Mouse (Mus musculus): ENCODE results near the gene Mterf1a. TPM values are rescaled to one million over a fixed set of nuclear protein-coding genes. Genes with fewer than 3 reads are reported as not detected.
A peak's percentile ranks its signal among the peaks of the same experiment; 100 is the strongest.
"Not testable (repeated sequence)": the region's sequence is repeated elsewhere in the genome, so short reads cannot be mapped to it uniquely, and the experiment has no call there.

Mterf1a gene
- 6.9 and 9.4 TPM in 2 replicates for polyA plus RNA-seq (2016; fragmentation: Nextera tagmentation; extraction: Ambion mirVana)

- not testable (repeated sequence) for H3K36me3 ChIP-seq; H3K27ac ChIP-seq; H3K4me1 ChIP-seq; H3K27me3 ChIP-seq (ENCODE audit: low read depth, poor library complexity, severe bottlenecking); H3K9me3 ChIP-seq (replicated peaks); DNase-seq (ENCODE audit: low spot score)
- H3K4me3 ChIP-seq = peak within 1 kb of the TSS; percentile 53
- 2% methylated on average over 10 of the region's 47 CpGs for WGBS
Observed at GRCm38 (mm10) chr5:3893459-3894293, at the start of gene Mterf1a. Gene Mterf1a, minus strand, starts transcription at chr5:3893933.

DNA sequence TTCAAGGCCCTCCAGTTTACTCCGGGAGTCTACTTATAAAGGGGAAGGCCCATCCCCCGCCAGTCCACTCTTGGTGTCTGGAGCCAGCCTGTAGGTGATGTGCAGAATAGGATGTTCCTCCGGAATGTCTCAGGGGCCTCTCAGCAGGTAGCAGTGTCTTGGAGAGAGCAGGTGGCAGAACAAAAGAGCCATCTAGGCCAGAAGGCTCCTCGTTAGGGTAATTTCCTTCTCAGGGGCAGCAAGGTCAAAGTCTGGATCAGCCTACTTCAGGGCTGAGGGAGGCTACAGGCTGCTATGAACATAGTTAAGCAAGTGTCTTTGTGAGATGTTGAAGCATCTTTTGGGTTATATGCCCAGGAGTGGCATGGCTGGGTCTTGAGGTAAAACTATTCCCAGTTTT is 49.4 kb upstream of the Mterf1a start:
- H3K4me1 ChIP-seq; H3K9me3 ChIP-seq (replicated peaks); H3K27me3 ChIP-seq (ENCODE audit: low read depth, poor library complexity, severe bottlenecking); H3K4me3 ChIP-seq; DNase-seq (ENCODE audit: low spot score); H3K27ac ChIP-seq: not testable (repeated sequence)
- peaks cover 11% of the 10 kb centered on the region; the same call in 1 of the 2 replicates for H3K36me3 ChIP-seq
- WGBS = 69% methylated on average over 4 of the region's 4 CpGs

DNA sequence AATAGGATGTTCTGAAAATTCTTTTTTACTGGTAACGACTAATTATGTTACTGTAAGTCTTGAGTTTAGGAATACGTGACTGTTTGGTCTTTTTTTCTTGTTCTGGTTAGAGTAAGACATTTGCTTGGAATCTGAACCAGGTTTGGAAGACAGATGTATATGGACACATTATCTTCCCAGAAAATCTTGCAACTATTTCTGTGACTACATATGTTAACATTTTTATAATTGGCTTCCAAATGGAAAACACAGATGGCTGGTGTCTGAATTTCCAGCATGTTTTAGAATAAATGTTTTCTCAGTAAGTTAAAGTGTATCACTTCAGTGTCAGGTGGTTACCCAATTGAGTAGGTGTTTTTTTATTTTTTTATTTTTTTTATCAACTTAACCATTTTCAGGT is 47.5 kb upstream of the Mterf1a start:
- DNase-seq (ENCODE audit: low spot score) = no peak
- Histone ChIP-seq H3K9me3 (replicated peaks) (no peaks in the 10 kb centered on the region), H3K27ac (no peak overlapping the region), H3K4me3 (no peak overlapping the region), H3K36me3 (peaks cover 11% of the 10 kb centered on the region; the same call in 1 of the 2 replicates), H3K4me1 (no peaks in the 10 kb centered on the region), H3K27me3 (ENCODE audit: low read depth, poor library complexity, severe bottlenecking) (no peaks in the 10 kb centered on the region)
- WGBS = 96% methylated on average over 2 of the region's 2 CpGs

GRCm38 (mm10) chr5:3939335-3939734 is 45.6 kb upstream of the Mterf1a start:
- Histone ChIP-seq H3K27me3 (ENCODE audit: low read depth, poor library complexity, severe bottlenecking) (no peaks in the 10 kb centered on the region), H3K4me3 (no peak overlapping the region), H3K9me3 (replicated peaks) (no peaks in the 10 kb centered on the region), H3K36me3 (peaks cover 11% of the 10 kb centered on the region; the same call in 1 of the 2 replicates), H3K4me1 (no peaks in the 10 kb centered on the region), H3K27ac (no peak overlapping the region)
- no peak for DNase-seq (ENCODE audit: low spot score)
- WGBS = 96% methylated on average over 5 of the region's 5 CpGs

- no peak overlapping the region for H3K27ac ChIP-seq
- H3K4me1 ChIP-seq = no peaks in the 10 kb centered on the region
- no peaks in the 10 kb centered on the region for H3K27me3 ChIP-seq (ENCODE audit: low read depth, poor library complexity, severe bottlenecking)
- no peak for DNase-seq (ENCODE audit: low spot score)
- H3K4me3 ChIP-seq = no peak overlapping the region
- H3K36me3 ChIP-seq = peaks cover 14% of the 10 kb centered on the region; the same call in 1 of the 2 replicates
- WGBS = 89% methylated on average over 3 of the region's 3 CpGs
- no peaks in the 10 kb centered on the region for H3K9me3 ChIP-seq (replicated peaks)
Observed at GRCm38 (mm10) chr5:3938905-3939304, 45.2 kb upstream of the Mterf1a start.

- no peaks in the 10 kb centered on the region for H3K9me3 ChIP-seq (replicated peaks)
- no peak overlapping the region for H3K27ac ChIP-seq
- no peaks in the 10 kb centered on the region for H3K27me3 ChIP-seq (ENCODE audit: low read depth, poor library complexity, severe bottlenecking)
- 94% methylated on average over 8 of the region's 8 CpGs for WGBS
- H3K4me3 ChIP-seq = no peak overlapping the region
- peaks cover 14% of the 10 kb centered on the region; the same call in 1 of the 2 replicates for H3K36me3 ChIP-seq
- no peak for DNase-seq (ENCODE audit: low spot score)
- H3K4me1 ChIP-seq = peaks cover 2% of the 10 kb centered on the region
Observed at GRCm38 (mm10) chr5:3935778-3936554, 42.2 kb upstream of the Mterf1a start.

DNA sequence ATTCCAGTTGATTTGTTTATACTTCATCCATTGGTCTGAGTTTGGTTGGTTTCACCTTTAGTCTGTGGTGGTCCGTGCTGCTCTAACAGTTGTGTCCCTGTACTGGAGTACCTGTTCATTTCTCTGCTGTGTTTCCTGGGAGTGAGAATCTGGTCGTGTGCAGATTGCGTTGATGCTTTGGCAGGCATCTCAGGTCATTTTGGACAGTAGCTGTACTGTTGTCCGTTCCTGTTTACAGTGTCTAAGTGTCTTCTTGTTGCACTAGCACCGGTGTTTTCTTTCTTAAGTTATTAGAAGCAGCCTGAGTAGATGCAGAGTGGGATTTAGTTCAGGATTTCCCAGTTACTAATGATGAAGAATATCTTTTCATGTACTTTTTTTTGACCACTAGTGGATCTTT is 41.5 kb upstream of the Mterf1a start:
- no peak for DNase-seq (ENCODE audit: low spot score)
- no peaks in the 10 kb centered on the region for H3K9me3 ChIP-seq (replicated peaks)
- no peak overlapping the region for H3K27ac ChIP-seq
- H3K4me3 ChIP-seq = no peak overlapping the region
- H3K4me1 ChIP-seq = peaks cover 9% of the 10 kb centered on the region
- no peaks in the 10 kb centered on the region for H3K27me3 ChIP-seq (ENCODE audit: low read depth, poor library complexity, severe bottlenecking)
- H3K36me3 ChIP-seq = peaks cover 13% of the 10 kb centered on the region; the same call in 1 of the 2 replicates
- 91% methylated on average over 5 of the region's 5 CpGs for WGBS

- WGBS = 89% methylated on average over 3 of the region's 3 CpGs
- H3K4me1 ChIP-seq = peaks cover 25% of the 10 kb centered on the region
- H3K9me3 ChIP-seq (replicated peaks) = no peaks in the 10 kb centered on the region
- H3K27ac ChIP-seq = no peak overlapping the region
- H3K4me3 ChIP-seq = no peak overlapping the region
- H3K36me3 ChIP-seq = peaks cover 8% of the 10 kb centered on the region; the same call in 1 of the 2 replicates
- H3K27me3 ChIP-seq (ENCODE audit: low read depth, poor library complexity, severe bottlenecking) = no peaks in the 10 kb centered on the region
- no peak for DNase-seq (ENCODE audit: low spot score)
Observed at GRCm38 (mm10) chr5:3933551-3933950, 39.8 kb upstream of the Mterf1a start.

DNA sequence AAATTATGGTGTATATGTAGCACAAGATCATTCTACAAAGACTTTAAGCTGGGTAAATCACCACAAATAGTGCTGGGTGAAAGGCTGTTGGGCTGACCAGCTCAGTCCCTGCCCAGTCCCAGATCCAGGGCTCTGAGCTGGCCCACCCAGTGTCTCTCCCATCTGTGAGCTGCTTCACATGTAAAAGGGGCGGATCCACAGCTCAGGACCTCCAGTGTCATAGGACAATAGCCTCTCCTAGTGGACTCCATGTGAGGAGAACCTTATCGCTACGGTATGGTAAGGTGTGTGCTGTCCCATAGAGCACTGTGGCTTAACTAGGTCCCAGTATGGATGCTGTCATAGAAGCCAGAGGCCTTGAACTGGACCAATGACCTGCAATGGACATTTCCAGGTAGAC is 37.9 kb upstream of the Mterf1a start:
- no peak overlapping the region for H3K27ac ChIP-seq
- no peak overlapping the region for H3K4me3 ChIP-seq
- 91% methylated on average over 3 of the region's 3 CpGs for WGBS
- H3K36me3 ChIP-seq = peaks cover 8% of the 10 kb centered on the region; the same call in 1 of the 2 replicates
- DNase-seq (ENCODE audit: low spot score) = no peak
- H3K27me3 ChIP-seq (ENCODE audit: low read depth, poor library complexity, severe bottlenecking) = no peaks in the 10 kb centered on the region
- H3K4me1 ChIP-seq = peaks cover 33% of the 10 kb centered on the region
- H3K9me3 ChIP-seq (replicated peaks) = no peaks in the 10 kb centered on the region

- no peaks in the 10 kb centered on the region for H3K27me3 ChIP-seq (ENCODE audit: low read depth, poor library complexity, severe bottlenecking)
- H3K27ac ChIP-seq = no peak overlapping the region
- 69% methylated on average over 5 of the region's 5 CpGs for WGBS
- DNase-seq (ENCODE audit: low spot score) = no peak
- no peak overlapping the region for H3K4me3 ChIP-seq
- peaks cover 33% of the 10 kb centered on the region for H3K4me1 ChIP-seq
- peaks cover 8% of the 10 kb centered on the region; the same call in 1 of the 2 replicates for H3K36me3 ChIP-seq
- no peaks in the 10 kb centered on the region for H3K9me3 ChIP-seq (replicated peaks)
Observed at GRCm38 (mm10) chr5:3930760-3931159, 37.0 kb upstream of the Mterf1a start.

GRCm38 (mm10) chr5:3928690-3929046 is 34.9 kb upstream of the Mterf1a start:
- no peak for DNase-seq (ENCODE audit: low spot score)
- 1% methylated on average over 12 of the region's 12 CpGs for WGBS

GRCm38 (mm10) chr5:3927801-3928689 is 34.3 kb upstream of the Mterf1a start, which contains the start of gene Akap9:
Gene Akap9, plus strand, starts transcription at chr5:3928054.
- Histone ChIP-seq H3K4me3 (peak within 1 kb of the TSS; percentile 83), H3K27ac (peak within 1 kb of the TSS; percentile 98), H3K4me1 (peaks cover 33% of the 10 kb centered on the region), H3K9me3 (replicated peaks) (no peaks in the 10 kb centered on the region), H3K36me3 (no peaks in the 10 kb centered on the region), H3K27me3 (ENCODE audit: low read depth, poor library complexity, severe bottlenecking) (no peaks in the 10 kb centered on the region)
- peak; percentile 85 for DNase-seq (ENCODE audit: low spot score)
- WGBS = 1% methylated on average over 66 of the region's 82 CpGs

More at GRCm38 (mm10) chr5:3928690-3929046, 34.9 kb upstream of the Mterf1a start:
- Histone ChIP-seq H3K27me3 (ENCODE audit: low read depth, poor library complexity, severe bottlenecking) (no peaks in the 10 kb centered on the region), H3K36me3 (peaks cover 4% of the 10 kb centered on the region; the same call in 1 of the 2 replicates), H3K4me3 (peak overlapping the region; percentile 83), H3K27ac (peak overlapping the region; percentile 98), H3K4me1 (peaks cover 33% of the 10 kb centered on the region), H3K9me3 (replicated peaks) (no peaks in the 10 kb centered on the region)
